In the genomic region with DNA sequence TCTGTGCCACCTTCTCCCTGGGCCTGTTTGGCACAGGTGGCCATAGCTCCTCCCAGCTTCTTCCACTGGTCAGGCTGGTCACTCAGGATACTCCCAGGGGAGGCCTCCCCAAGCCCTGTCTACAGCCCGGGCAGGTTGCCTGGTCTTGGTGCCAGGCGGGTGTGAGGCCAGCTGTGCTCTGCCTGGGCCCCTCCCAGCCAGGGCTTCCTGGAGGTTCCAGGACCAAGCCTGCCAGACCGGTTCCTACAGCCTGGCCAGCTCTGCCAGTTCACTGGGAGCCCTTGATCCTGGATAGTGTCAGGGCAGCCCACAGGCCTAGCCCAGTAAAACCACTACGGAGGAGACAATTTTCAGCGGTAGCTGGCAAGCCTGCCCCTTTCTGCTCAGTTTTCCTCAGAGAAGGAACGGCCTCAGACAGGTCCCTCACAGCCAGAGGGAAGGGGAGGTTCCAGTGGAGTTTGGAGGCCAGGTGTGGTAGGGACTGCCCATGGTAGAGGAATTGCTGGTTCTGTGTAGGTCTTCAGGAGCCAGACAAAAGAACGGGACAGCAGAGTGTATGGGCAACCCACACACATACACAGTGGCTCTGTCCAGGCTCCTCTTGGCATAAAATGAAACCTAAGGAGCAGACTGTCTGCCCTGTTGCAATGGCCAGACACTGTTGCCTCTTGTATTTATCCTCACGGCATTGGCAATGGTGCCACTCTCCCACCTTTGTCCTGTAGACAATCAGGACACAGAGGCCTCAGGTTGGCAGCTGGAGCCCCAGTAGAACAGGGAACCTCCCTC, we compare ENCODE assay signal across 8 mouse cellular contexts.
DNase-seq lines count a peak whose midpoint lies in the region; ATAC-seq lines count a peak whose summit lies in the region.

No protein-coding gene starts in this region.

- peak overlapping the region; percentile 44; the same call in 1 of the 2 replicates for H3K27ac ChIP-seq in forebrain, embryonic 10.5 days
- H3K27ac ChIP-seq in forebrain, embryonic 14.5 days (ENCODE audit: low read depth, low read length), result no peak overlapping the region

- DNase-seq in forebrain, embryonic 10.5 days (ENCODE audit: extremely low spot score, low spot score), result no peak
- DNase-seq in forebrain, embryonic 14.5 days (ENCODE audit: low spot score), result no peak
- peak; percentile 91 for DNase-seq in gastrocnemius, adult 18-20 months (ENCODE audit: low spot score)
- DNase-seq in kidney, adult 18-20 months, result peak; percentile 87
- DNase-seq in lung, postnatal 14 days, result peak; percentile 80
- DNase-seq in left cerebral cortex, adult 18-20 months (ENCODE audit: low spot score in 2 of 2), result no peak
- DNase-seq in layer of hippocampus, adult 18-20 months (ENCODE audit: low spot score in 2 of 2), result no peak

- peaks cover 60% of the 10 kb centered on the region for H3K4me1 ChIP-seq in forebrain, embryonic 10.5 days
- H3K4me1 ChIP-seq in forebrain, embryonic 14.5 days (ENCODE audit: control insufficient read depth, insufficient read depth, low read length), result peaks cover 14% of the 10 kb centered on the region

- H3K9me3 ChIP-seq in forebrain, embryonic 10.5 days, result no peaks in the 10 kb centered on the region
- no peaks in the 10 kb centered on the region for H3K9me3 ChIP-seq in forebrain, embryonic 14.5 days (replicated peaks; ENCODE audit: control insufficient read depth, low read length)

- ATAC-seq in forebrain, embryonic 14.5 days, result no peak
- no peak for ATAC-seq in granulocyte monocyte progenitor cell, adult 5-6 weeks (replicated peaks; ENCODE audit: poor library complexity, severe bottlenecking)

- 76% methylated on average over 8 of the region's 8 CpGs for WGBS in forebrain, embryonic 10.5 days
- WGBS in forebrain, embryonic 14.5 days, result 76% methylated on average over 8 of the region's 8 CpGs

- H3K9ac ChIP-seq in forebrain, embryonic 14.5 days (ENCODE audit: low read length), result no peak overlapping the region

- no peak overlapping the region for H3K4me3 ChIP-seq in forebrain, embryonic 10.5 days
- H3K4me3 ChIP-seq in forebrain, embryonic 14.5 days (ENCODE audit: low read depth, low read length), result no peak overlapping the region

- no peak overlapping the region for H3K4me2 ChIP-seq in forebrain, embryonic 14.5 days (ENCODE audit: low read length)

- H3K27me3 ChIP-seq in forebrain, embryonic 10.5 days (ENCODE audit: poor library complexity, severe bottlenecking), result peaks cover 37% of the 10 kb centered on the region
- peaks cover 5% of the 10 kb centered on the region; the same call in 1 of the 2 replicates for H3K27me3 ChIP-seq in forebrain, embryonic 14.5 days (replicated peaks; ENCODE audit: control insufficient read depth, insufficient read depth, low read length)

- peaks cover 19% of the 10 kb centered on the region for H3K36me3 ChIP-seq in forebrain, embryonic 10.5 days (replicated peaks)
- H3K36me3 ChIP-seq in forebrain, embryonic 14.5 days (ENCODE audit: control insufficient read depth, insufficient read depth, low read length), result no peaks in the 10 kb centered on the region

Comparison
In these comparisons a context has a peak if more than half of its experiments do, and no peak if none do; other contexts are left out.
1. DNase-seq: peak in gastrocnemius, adult 18-20 months (single experiment), kidney, adult 18-20 months (single experiment) and lung, postnatal 14 days (single experiment); none in forebrain, embryonic 10.5 days (single experiment), forebrain, embryonic 14.5 days (single experiment), left cerebral cortex, adult 18-20 months (0 of 2) and layer of hippocampus, adult 18-20 months (0 of 2).